Mouse (Mus musculus) adrenal gland, adult (tissue): Measurements from ENCODE around the gene 1700008O03Rik.

ENCODE experiments used
- DNase-seq, 2 experiments: peaks; one replicate each; pipeline ENCODE4 v3.0.0; 2022 to 2023; ENCODE audit warnings: low spot score in 1 of 2; ENCODE audit not compliant: inconsistent age in 2 of 2

Gene 1700008O03Rik

GRCm38 (mm10) chr7:44385720-44386119 is at the start of gene 1700008O03Rik:
Gene 1700008O03Rik (minus strand): TSS chr7:44385820.
- no peak for DNase-seq

- no peak for DNase-seq
These were observed 48.5 kb upstream of the 1700008O03Rik start for GRCm38 (mm10) chr7:44434089-44434488.

DNA sequence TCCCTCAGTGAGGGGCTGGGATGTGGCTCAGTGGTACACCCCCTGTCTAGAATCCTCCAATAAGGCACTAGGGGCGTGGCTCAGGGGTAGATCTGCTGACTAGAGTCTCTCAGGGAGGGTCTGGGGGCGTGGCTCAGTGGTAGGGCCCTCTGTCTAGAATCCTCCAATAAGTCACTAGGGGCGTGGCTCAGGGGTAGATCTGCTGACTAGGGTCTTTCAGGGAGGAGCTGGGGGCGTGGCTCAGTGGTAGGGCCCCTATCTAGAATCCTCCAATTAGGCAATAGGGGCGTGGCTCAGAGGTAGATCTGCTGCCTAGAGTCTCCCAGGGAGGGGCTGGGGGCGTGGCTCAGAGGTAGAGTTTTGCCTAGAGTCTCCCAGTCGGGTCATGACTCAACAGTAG is 47.8 kb upstream of the 1700008O03Rik start:
- no peak for DNase-seq

DNA sequence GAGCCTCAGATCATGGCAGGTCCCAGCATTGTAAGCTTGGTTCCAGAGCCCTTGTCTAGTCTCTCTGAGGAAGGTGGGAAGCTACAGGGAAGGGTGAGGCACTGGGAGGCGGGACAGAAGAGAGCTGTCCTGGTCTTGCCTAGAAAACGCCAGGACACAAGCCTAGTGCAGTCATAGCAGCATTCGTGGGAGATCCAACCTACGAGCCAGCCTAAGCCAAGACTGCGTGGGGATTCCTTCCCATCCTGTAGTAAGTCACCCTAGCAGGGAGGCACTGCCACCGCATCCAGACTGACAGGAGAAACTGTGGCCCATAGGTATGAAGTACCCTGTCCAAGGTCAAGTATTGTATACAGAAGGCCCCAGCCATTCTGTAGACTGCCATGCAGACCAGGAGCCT is 46.9 kb upstream of the 1700008O03Rik start:
- DNase-seq = no peak

DNA sequence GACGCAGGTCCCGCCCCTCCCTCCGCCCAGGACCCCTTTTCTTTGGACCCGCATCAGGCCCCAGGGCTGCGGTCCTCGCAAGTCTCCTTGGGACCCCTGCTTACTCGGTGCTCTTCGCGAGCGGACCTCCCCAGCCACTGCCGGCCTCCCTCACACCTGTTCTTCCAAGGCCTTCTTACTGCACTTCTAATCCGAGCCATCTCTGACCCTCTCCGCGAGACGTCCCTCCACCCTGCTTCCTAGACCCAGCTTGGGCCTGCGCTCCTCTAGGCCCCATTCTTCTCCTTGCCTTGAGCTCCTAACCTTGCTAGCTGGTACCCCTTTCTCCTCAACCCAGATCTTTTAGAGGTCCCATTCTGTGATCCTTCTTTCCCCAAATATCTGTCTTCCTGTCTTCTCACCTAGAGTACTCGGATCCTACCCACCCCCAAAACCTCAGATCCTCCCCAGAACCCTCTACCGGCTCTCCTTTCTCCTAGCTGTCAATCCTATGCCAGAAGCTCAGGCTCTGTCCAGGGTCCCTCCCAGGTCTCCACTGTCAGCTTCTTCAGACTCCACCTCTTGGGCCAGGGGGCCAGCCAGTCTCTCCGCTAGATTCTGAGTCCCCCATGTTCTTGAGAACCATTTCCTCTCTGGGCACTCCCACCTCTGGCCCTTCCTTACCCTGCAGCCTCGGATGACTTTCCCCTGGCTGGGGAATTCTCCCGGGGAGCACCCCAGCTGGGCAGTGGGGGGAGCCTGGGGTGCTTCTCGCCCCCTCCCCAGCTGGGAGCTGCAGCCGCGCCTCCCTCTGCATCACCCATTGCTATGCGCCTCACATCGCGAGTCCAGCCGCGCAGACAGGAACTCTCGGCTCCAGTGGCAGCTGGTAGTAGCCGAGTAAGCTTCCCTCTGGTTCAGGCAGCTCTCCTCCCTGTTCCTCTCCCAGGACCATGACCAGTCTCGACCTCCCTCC is 44.2 kb upstream of the 1700008O03Rik start:
- DNase-seq = no peak

- DNase-seq = no peak
These were observed 43.4 kb upstream of the 1700008O03Rik start, which contains the start of gene Lrrc4b for GRCm38 (mm10) chr7:44428968-44429521. Gene Lrrc4b (plus strand): TSS chr7:44429018.

DNA sequence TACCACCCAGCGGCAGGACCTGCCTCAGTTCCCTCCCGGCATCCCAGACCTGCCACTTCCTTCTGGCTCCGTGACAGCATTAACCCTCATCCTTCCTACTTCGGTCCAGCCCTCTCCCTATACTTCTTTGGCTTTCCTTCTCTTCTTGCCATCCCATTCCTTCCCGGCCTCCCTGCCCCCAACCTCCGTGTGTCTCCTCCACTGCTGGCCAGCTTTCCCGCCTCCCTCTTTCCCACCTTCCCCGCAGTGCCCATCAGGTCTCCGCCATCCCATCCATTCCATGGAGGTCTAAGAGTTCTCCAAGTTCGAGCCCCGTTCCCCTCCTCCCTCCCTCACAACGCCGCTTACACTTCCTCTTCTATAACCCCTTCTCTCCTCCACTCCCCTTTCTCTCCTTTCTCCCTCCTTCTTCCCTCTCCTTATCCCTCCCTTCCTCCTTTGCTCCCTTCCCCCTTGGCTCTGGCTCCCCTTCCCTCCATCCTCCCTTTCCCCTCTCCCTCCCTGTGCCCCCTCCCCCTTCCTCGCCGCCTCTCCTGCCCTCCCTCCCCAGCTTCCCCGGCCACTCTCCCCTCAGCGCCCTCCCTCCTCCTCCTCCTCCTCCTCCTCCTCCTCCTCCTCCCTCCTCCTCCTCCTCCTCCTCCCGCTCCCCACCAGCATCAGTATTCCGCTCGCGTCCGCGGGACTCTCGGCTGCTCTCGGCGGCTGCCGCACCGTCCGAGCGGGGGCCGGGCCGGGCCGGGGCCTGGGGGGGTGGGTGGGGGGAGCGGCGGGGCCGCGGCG is 42.7 kb upstream of the 1700008O03Rik start:
- no peak for DNase-seq

GRCm38 (mm10) chr7:44427666-44428065 is 42.0 kb upstream of the 1700008O03Rik start:
- no peak for DNase-seq

- DNase-seq = no peak
These were observed 27.7 kb upstream of the 1700008O03Rik start for GRCm38 (mm10) chr7:44413307-44413706.

DNA sequence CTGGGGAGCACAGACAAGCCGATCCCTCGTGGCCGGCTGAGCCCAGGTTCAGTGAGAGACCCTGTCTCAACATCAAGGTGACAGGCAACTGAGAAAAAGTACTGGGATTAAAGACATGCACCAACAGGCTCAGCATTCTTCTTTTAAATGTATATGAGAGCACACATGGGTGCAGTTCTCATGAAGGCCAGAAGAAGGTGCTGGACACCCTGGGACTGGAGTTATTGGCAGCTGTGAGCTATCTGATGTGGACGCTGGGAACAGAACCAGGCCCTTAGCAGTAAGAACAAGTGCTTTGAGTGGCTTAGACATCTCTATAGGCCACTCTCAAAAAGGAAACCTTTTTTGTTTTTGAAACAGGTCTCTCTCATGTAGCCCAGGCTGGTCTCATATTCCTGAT is 25.5 kb upstream of the 1700008O03Rik start:
- no peak for DNase-seq

DNA sequence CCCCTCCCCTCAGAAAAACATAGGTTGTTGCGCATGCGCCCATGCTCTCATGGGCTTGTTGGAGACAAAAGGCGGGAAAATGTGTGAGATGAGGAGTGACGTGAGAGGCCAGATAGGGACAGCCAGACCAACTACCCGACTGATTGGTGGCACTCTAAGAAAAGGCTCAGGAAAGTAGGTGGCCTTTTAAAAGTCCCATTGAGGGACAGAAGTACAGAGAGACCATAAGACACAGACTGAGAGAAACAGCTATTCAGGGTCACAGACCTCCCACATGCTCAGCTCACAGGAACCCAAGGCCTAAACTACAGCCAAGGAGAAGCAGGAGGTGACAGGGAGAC is 20.4 kb upstream of the 1700008O03Rik start:
- DNase-seq = no peak

GRCm38 (mm10) chr7:44405346-44406014 is 19.9 kb upstream of the 1700008O03Rik start:
- DNase-seq = peak; percentile 90 to 96

GRCm38 (mm10) chr7:44401673-44402072 is 16.1 kb upstream of the 1700008O03Rik start:
- no peak for DNase-seq

GRCm38 (mm10) chr7:44398570-44398969 is 12.9 kb upstream of the 1700008O03Rik start:
- peak; percentile 36 to 65 for DNase-seq

- DNase-seq = no peak
These were observed 7.7 kb upstream of the 1700008O03Rik start for GRCm38 (mm10) chr7:44393284-44393683.

GRCm38 (mm10) chr7:44392341-44392740 is 6.7 kb upstream of the 1700008O03Rik start:
- no peak for DNase-seq

GRCm38 (mm10) chr7:44391831-44392230 is 6.2 kb upstream of the 1700008O03Rik start:
- DNase-seq = no peak

DNA sequence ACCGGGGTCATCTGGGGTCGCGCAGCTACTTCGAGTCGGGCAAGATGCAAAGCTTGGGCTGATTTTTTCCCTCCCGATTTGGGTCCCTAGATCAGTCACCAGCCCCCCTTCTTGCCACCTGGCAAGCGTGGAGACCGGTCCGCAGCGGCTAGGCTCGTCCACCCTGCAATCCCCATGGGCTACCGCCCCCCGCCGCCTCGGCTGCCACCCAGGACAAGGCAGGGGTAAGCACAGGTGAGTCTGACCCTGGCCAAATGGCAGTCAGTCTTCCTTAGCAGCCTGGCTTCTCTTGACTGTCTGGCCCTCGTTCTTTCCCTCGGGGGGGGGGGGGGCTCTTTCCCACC is 932 bp downstream of the 1700008O03Rik start:
- no peak for DNase-seq

GRCm38 (mm10) chr7:44383980-44384715 is 1.5 kb downstream of the 1700008O03Rik start, which contains the start of gene Syt3:
Gene Syt3 (plus strand): TSS chr7:44384102.
- DNase-seq = peak; percentile 79 to 92

DNA sequence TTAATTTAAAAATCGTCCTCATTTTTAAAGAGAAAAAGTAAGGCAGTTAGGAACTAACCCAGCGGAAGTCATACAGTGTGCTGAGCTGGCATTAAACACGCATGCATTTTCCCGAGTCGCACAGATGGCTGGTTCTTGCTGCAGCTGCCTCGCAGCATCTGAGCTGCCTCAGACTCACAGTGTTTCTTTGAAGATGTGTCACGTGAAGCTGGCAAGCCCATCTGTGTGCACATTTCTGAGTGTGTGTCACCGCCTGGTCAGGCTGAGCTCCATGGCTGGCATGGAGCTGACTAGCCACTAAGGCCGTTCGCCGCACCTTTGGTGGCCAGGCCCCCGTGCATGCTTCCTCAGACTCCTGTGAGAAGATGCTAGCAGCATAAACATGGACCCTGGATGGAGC is 3.1 kb downstream of the 1700008O03Rik start:
- no peak for DNase-seq
